Mouse (Mus musculus): ENCODE data around the gene Insm1.

The Insm1 gene

GRCm38 (mm10) chr2:146265045-146265444, 43.3 kb downstream of the Insm1 start:
- no peak for DNase-seq

GRCm38 (mm10) chr2:146266539-146266938, 44.8 kb downstream of the Insm1 start:
- no peak for DNase-seq

Data from kidney, postnatal 14 days (tissue).